Mouse (Mus musculus) pancreas, adult 10 weeks (tissue): Measurements from ENCODE around the gene Senp2. TPM values are rescaled to one million over a fixed set of nuclear protein-coding genes. Genes with fewer than 3 reads are reported as not detected.

Source experiments
- polyA plus RNA-seq: library from polyadenylated mRNA; stranded (reverse); fragments of 350-450 nt; fragmentation: Illumina TruSeq; extraction: RNeasy Lipid Tissue Mini Kit (QIAGEN cat#74804); gene quantifications from one replicate; pipeline ENCODE4 v1.2.3, GENCODE M21; 2015; ENCODE audit warnings: low read depth, low replicate concordance; ENCODE audit not compliant: insufficient read depth

Senp2 gene
- 8.5 TPM for polyA plus RNA-seq

DNA sequence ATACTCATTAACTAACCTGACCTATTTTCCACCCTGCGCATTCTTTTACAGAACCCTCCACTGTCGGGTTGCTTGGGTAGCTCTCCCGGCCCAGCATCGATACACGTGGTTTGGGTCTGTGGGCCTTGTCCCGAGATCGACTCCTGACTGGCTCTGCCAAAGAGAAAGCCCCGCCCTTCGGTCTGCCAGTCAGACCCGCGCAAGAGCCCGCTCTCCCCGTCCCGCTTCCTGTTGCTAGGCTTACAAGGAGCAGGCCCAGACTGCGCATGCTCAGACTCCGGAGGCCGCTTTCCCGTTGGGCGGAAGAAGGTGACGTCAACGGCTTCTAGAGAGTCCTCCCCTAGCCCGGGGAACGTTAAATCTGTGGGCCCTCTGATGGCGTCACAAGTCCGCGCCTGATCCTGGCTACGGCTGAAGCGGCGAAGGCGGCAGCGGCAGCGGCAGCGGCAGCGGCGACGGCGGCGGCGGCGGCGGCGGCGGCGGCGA, at the start of gene Senp2:
Gene Senp2, plus strand, starts transcription at position 386 of the 486 bp plus-strand sequence.

DNA sequence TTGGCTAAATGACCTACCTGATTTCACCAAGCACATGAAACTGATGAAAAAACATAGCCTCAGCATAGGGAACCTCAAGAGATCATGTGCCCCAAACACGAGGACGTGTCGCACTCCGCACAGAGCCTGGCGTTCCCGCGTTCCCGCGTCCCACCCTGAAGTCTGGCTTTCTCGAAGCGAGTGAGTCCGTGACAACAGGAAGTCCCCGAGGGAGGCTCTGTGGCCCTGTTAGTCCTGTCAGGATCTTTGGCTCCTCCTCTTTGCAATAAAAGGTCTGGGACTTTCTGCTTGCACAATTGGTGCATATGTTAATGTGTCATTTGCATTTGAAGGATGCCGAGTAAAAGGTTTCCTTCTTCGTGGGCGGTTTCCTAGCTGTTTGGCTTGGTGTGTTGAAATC, 14.0 kb upstream of the Senp2 start, which contains the start of gene Liph:
Gene Liph, minus strand, starts transcription at position 360 of the 400 bp plus-strand sequence.

Other genes starting within 250 kb of the Senp2 start
- gene Ehhadh, start 221.7 kb upstream of the Senp2 start, polyA plus RNA-seq, result 2.7 TPM
- 1.8 TPM for gene Map3k13, start 215.1 kb upstream of the Senp2 start, polyA plus RNA-seq
- 5.3 TPM for gene Tmem41a, start 61.9 kb upstream of the Senp2 start, polyA plus RNA-seq
- 0.26 TPM for gene Liph, start 13.8 kb upstream of the Senp2 start, polyA plus RNA-seq
- gene Igf2bp2, start 153.8 kb downstream of the Senp2 start, polyA plus RNA-seq, result 0.70 TPM